Mouse (Mus musculus) Patski (cell line): ENCODE data around the gene Klra2. TPM values are rescaled to one million over a fixed set of nuclear protein-coding genes. Genes with fewer than 3 reads are reported as not detected.
A peak's percentile ranks its signal among the peaks of the same experiment; 100 is the strongest.
"Not testable (repeated sequence)": the region's sequence is repeated elsewhere in the genome, so short reads cannot be mapped to it uniquely, and the experiment has no call there.

Experiments
- ATAC-seq: fragments of 100-300 bp; one replicate; pipeline ENCODE4 v1.8.0; 2021
- CTCF ChIA-PET: fragments of 350-600 bp; sonication (Branson Sonifier 250); formaldehyde crosslinking; loops from one replicate; lab custom pipeline; 2022; ENCODE audit warnings: inconsistent platforms; lab: Charles Lee
- POLR2A ChIA-PET: fragments of 350-600 bp; sonication (Branson Sonifier 250); formaldehyde crosslinking; loops from one replicate; lab custom pipeline; 2022; ENCODE audit warnings: antibody characterized with exemption, inconsistent platforms; lab: Charles Lee
- DNase-seq: peaks from one replicate; pipeline ENCODE4 v3.0.0-alpha.2; 2011; ENCODE audit warnings: low read depth, low spot score
- H3K27me3 ChIP-seq: fragments of 371-371 bp; one replicate; pipeline ENCODE4 v1.5.1; 2021
- CTCF ChIP-seq: fragments of 100-300 bp; IDR thresholded peaks from one replicate; pipeline ENCODE4 v1.5.1; 2021
- in situ Hi-C: fragments of 300-500 bp; cut with MboI; formaldehyde crosslinking; loops from 3 replicates; pipeline ENCODE4 v1.11.1; 2018; ENCODE audit warnings: low pct_unique_long_range_greater_than_20kb, mixed read lengths
- polyA plus RNA-seq: library from polyadenylated mRNA; unstranded; gene quantifications from one replicate; pipeline ENCODE4 v1.2.3, GENCODE M21; 2021

Gene Klra2
- polyA plus RNA-seq, result 0.24 TPM

DNA sequence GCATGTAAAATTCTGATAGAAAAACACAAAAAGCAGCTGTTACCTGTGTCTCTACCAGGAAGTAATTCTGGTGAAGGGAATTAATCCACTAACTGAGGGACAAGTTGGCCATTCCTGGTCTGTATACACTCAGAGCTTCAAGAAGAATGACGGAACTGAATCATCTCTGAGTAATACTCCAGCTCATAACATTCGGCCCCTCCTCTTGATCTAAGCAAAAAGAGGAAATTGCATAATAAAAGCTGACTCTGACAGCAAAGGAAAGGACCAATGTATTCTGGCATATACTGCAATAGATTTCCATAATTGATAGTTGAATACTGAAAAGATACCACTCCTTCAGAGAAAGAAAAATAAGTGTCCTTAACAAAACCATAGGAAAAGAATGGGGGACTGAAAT is at the start of gene Klra2:
TSS of gene Klra2 (minus strand) at position 157 of the 400 bp plus-strand sequence.
- POLR2A ChIA-PET, result no interaction called here
- TF ChIP-seq CTCF, result no peak

DNA sequence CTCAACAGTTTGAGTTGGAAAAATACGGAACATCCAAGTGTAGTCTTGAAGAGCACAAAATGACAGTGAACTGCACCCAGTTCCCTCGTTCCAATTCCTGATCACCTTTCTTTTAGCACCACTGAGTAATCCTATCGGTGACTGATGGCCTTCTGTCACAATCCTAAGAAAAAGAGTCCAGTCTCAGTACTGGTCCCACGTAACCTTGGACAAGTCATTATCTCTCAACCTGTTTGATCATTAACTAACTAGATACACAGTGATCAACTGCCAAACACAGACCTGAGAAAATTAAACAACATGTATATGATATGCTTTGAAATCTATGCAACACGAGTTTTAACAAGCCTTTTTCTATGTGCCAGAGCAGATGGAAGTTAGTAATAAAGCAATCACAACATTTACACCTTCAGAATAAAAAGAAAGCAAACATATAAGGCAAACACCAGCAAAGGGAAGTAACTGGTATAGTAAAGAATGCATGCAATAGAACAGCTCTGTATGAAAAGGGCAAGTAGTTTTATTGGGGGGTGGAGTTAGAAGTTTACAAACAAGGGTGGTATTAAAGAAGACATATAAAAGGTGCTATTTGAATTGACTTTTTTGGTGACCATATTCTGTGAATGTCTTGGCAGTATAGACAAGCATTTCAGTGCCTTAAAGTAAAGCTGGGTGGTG is 47.4 kb upstream of the Klra2 start:
- ChIA-PET CTCF (interaction anchor here (0.9 to 1.0 kb wide), 3 partner anchors 20 to 66 kb away, joined by 3 read pairs; no protein-coding TSS in a partner anchor), POLR2A (no interaction called here)
- in situ Hi-C loops, result loop anchor here (5.0 kb wide), 1 partner anchor 58 kb away; the partner anchor contains the start of gene Styk1
- ATAC-seq (no peak), DNase-seq (no peak)
- H3K27me3 ChIP-seq, result no peaks in the 10 kb centered on the region
- TF ChIP-seq CTCF, result no peak

More for the DNA sequence above, at the start of gene Klra2:
- CTCF ChIA-PET, result interaction anchor here (1.5 kb wide), 1 partner anchor 17 kb away, joined by 5 read pairs; no protein-coding TSS in a partner anchor
- in situ Hi-C loops, result no loop called here
- ATAC-seq (no peak), DNase-seq (no peak)
- H3K27me3 ChIP-seq, result no peaks in the 10 kb centered on the region

- ChIA-PET CTCF (interaction anchor here (0.8 to 1.0 kb wide), 3 partner anchors 15 to 66 kb away, joined by 3 read pairs; no protein-coding TSS in a partner anchor), POLR2A (no interaction called here)
- DNase-seq, result no peak
- no peaks in the 10 kb centered on the region for H3K27me3 ChIP-seq
- no peak for ATAC-seq
- in situ Hi-C loops, result loop anchor here (5.0 kb wide), 1 partner anchor 58 kb away; the partner anchor contains the start of gene Styk1
- no peak for TF ChIP-seq CTCF
Measured at GRCm38 (mm10) chr6:131293916-131294315, 46.8 kb upstream of the Klra2 start.

GRCm38 (mm10) chr6:131292991-131293788 is 46.0 kb upstream of the Klra2 start, which contains the start of gene Magohb:
TSS of gene Magohb (minus strand) at chr6:131293244.
- POLR2A ChIA-PET, result no interaction called here
- ATAC-seq (peak; percentile 60), DNase-seq (peak; percentile 25)
- H3K27me3 ChIP-seq, result no peaks in the 10 kb centered on the region
- in situ Hi-C loops, result loop anchor here (5.0 kb wide), 1 partner anchor 59 kb away; the partner anchor contains the start of gene Styk1
- CTCF ChIA-PET, result interaction anchor here (0.8 to 1.0 kb wide), 3 partner anchors 16 to 67 kb away, joined by 3 read pairs; no protein-coding TSS in a partner anchor
- no peak for TF ChIP-seq CTCF

GRCm38 (mm10) chr6:131292276-131292990 is 45.3 kb upstream of the Klra2 start:
- in situ Hi-C loops, result loop anchor here (5.0 kb wide), 1 partner anchor 60 kb away; the partner anchor contains the start of gene Styk1
- DNase-seq, result no peak
- ChIA-PET POLR2A (interaction anchor here (1.3 kb wide), 1 partner anchor 25 kb away, joined by 4 read pairs; no protein-coding TSS in a partner anchor), CTCF (no interaction called here)
- no peak for TF ChIP-seq CTCF
- H3K27me3 ChIP-seq, result no peaks in the 10 kb centered on the region
- no peak for ATAC-seq

DNA sequence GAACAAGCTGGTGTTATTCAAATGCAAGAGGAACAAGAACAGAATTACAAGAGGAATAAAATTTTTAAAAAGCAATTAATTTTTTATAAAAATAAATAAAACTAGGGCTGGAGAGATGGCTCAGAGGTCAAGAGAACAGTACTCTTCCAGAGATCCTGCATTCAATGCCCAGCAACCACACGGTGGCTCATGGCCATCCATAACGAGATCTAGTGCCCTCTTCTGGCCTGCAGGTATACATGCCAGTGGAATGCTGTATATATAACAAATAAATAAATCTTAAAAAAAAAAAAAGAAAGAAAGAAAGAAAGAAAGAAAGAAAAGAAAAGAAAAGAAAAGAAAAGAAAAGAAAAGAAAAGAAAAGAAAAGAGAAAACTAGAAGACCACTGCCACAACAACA is 43.3 kb upstream of the Klra2 start:
- H3K27me3 ChIP-seq, result no peaks in the 10 kb centered on the region
- ChIA-PET POLR2A (no interaction called here), CTCF (interaction anchor here (1.0 to 1.2 kb wide), 2 partner anchors 48 to 64 kb away, joined by 3 to 4 read pairs; no protein-coding TSS in a partner anchor)
- no peak for DNase-seq
- in situ Hi-C loops, result loop anchor here (5.0 kb wide), 1 partner anchor 62 kb away; the partner anchor contains the start of gene Styk1
- ATAC-seq, result peak; percentile 55
- peak; percentile 73 for TF ChIP-seq CTCF

- DNase-seq, POLR2A ChIA-PET, H3K27me3 ChIP-seq, in situ Hi-C loops, ATAC-seq: not testable (repeated sequence)
- CTCF ChIA-PET, result interaction anchor here (1.9 to 2.0 kb wide), 2 partner anchors 9 to 17 kb away, joined by 3 to 6 read pairs; no protein-coding TSS in a partner anchor
Measured at GRCm38 (mm10) chr6:131278160-131278559, 31.0 kb upstream of the Klra2 start.

- TF ChIP-seq CTCF, result no peak
- ChIA-PET CTCF (interaction anchor here (1.9 kb wide), 1 partner anchor 15 kb away, joined by 3 read pairs; no protein-coding TSS in a partner anchor), POLR2A (no interaction called here)
- ATAC-seq (no peak), DNase-seq (no peak)
- in situ Hi-C loops, result no loop called here
- no peaks in the 10 kb centered on the region for H3K27me3 ChIP-seq
Measured at GRCm38 (mm10) chr6:131276659-131277058, 29.5 kb upstream of the Klra2 start.

DNA sequence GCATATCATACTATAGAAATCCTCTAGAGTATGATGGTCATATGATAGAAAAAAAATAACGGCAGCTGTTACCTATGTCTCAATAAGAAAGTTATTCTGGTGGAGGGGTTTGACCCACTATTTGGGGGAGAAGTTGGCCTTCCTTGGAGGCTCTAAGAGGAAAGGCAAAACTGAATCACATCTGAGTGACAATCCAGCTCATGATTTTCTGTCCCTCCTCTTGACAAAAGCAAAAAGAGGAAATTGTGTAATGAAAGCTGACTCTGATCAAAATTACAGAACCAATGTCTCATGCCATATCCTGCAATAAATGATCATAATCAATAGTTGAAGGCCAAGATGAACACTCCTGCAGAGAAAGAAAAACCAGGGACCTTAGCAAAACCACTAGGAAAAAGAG is 25.1 kb upstream of the Klra2 start:
- no peak for DNase-seq
- no peaks in the 10 kb centered on the region for H3K27me3 ChIP-seq
- no peak for TF ChIP-seq CTCF
- in situ Hi-C loops, result no loop called here
- ChIA-PET CTCF (no interaction called here), POLR2A (no interaction called here)
- ATAC-seq, result no peak

DNA sequence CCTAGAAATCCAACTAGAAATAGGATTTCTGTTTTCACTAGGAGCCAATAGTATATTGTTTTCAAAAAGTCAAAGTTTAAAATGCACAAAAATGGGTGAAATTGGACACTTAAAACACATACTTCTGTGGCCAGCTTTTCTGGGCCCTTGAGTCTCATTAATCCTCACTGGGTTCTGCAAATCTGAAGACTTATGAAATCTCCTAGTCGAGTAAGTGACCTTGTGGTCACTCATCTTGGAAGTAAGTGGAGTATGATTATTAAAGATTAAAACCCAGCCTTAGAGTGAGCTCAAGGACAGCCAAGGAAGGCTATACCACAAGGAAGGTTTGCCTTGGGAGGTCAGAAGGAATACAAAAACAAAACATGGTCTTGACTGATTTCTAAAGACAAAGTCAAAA is 23.1 kb upstream of the Klra2 start:
- in situ Hi-C loops, result no loop called here
- DNase-seq (no peak), ATAC-seq (no peak)
- TF ChIP-seq CTCF, result no peak
- ChIA-PET CTCF (no interaction called here), POLR2A (no interaction called here)
- no peaks in the 10 kb centered on the region for H3K27me3 ChIP-seq
